Mouse (Mus musculus): Measurements from ENCODE around the gene Kcne3. TPM values are rescaled to one million over a fixed set of nuclear protein-coding genes. Genes with fewer than 3 reads are reported as not detected.

Kcne3 gene
- polyA plus RNA-seq (2012; rRNA removed): 220 and 227 TPM in 2 replicates

DNA sequence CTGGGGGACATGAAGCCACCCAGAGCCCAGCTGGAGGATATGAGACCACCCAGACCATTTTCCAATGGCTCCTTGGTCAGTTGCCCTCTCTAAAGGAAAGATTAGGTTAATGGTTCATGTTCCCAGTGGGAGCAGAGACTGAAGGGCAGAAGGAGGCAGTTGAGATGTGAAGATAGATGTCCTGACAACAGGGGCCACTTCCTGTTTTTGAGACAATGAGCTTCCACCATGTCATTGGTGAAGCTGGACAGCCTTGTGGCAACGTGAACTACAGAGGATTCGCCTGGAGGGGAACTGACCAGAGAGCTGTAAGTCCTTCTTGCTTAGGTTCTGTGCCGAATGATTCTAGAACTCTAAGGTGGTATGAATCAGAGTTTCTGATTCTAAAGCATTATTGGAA lies at the start of gene Kcne3:
Gene Kcne3 (plus strand): TSS at position 234 of the 400 bp plus-strand sequence.
- no peak for DNase-seq (ENCODE audit: low read depth, low spot score)
- WGBS: 82% methylated on average over 3 of the region's 3 CpGs

DNA sequence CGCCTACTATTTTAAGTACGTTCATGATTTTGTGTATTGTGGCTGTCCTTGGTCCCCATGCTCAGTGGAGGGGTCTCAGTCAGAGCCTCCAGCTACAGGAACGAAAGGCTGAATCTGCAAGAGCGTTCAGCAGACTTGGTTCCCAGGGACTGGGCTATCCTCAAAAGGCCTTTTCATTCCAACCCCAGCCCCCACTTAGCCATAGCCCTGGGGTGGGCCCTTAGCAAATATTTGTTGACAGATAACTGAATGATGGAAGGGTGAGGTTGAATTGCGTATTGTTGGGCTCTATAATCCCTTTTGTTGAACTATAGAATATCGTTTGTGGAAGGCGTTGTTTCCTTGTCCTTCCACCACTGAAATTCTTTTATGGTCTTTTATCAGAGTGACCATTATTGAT lies 49.8 kb upstream of the Kcne3 start:
- DNase-seq (ENCODE audit: low read depth, low spot score): no peak
- 40% methylated on average over 7 of the region's 7 CpGs for WGBS

DNA sequence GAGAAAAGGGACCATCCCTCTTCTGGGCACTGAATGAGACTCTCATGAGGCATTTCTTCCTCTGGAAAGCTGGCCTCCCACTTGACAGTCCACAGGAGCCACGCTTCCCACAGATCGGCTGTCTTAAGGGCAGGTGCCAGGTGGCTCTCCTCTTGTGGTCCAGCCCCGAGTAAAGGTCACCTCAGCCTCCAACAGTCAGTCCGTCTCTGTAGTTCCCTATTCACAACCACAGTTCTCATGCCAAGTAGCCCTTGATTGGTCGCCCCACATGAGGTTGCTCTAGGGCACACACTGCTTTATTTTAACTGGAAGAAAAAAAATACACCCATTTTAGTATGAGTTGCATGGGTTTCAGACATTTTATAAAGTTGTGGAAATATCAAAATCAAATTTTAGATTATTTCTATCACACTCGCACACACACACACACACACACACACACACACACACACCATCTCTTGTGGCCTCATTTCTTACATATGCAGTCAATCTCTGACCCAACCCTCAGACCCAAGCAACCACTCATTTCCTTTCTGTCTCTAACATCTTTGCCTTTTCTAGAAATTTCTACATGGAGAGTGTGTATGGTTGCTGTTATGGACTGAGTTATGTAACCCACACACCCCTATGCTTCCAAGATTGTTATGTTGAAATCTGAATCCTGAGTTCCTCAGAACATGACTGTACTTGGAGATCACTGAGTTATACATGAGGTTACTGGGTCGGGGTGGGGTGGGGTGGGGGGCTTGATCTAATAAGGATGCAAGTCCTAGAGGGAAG lies 47.9 kb upstream of the Kcne3 start:
- no peak for DNase-seq (ENCODE audit: low read depth, low spot score)
- WGBS: 41% methylated on average over 7 of the region's 7 CpGs

DNA sequence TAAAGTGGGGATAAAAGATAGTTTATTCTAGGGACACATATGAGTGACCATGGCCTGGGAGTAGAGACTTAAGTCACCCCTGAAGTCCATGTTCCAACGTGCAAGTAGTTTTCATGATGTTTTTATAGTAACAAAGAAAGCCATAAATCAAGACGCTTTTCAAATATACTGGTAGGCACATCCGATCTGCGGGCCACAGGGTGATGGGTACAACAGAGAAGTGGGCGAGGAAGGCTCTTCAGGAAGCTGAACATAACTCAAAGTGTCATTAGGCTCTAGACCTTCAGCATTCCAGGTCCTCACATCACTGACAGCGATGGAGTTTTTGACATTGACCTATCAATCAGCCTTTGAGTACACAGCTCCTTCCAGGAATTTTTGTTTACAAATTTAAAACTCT lies 45.7 kb upstream of the Kcne3 start:
- 36% methylated on average over 6 of the region's 6 CpGs for WGBS
- no peak for DNase-seq (ENCODE audit: low read depth, low spot score)

DNA sequence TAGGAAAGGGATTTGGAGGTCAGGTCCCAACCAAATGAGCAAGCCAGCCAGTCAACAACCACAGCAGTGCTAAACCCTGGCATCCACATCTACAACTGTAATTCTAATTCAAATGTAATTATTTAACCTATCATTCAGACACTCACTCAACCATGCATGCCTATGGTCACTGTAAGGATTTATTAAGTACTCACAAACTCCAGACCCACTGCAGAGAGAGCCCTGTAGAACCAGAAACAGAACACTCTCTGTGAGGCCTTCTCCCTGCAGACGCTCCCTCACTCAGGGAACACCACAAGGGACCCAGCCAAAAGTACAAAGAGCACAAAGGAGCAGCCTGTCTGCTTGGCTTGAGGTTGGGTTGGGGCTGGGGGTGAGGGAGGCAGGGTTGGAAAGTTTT lies 43.9 kb upstream of the Kcne3 start:
- no peak for DNase-seq (ENCODE audit: low read depth, low spot score)
- 38% methylated on average over 1 of the region's 1 CpGs for WGBS

DNA sequence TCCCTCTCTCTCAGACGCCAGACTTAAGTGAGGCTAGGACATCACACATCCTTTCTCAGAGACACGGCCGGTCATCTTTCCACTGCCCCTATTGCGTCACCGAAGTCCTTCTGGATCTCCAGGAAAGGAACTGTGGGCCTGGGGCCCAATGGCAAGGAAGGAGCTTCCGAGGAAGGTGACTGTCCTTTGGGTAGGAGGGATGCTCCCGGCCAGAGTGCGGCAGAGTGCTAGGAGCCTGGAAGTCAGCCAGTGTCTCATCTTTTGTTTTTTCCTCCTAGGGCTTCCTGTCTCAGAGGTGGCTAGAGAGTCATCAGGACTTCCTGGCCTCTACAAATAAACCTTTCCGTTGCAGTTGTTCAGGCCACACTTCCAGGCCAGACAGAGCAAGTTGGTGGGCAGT lies 39.3 kb upstream of the Kcne3 start:
- no peak for DNase-seq (ENCODE audit: low read depth, low spot score)
- 66% methylated on average over 9 of the region's 9 CpGs for WGBS

DNA sequence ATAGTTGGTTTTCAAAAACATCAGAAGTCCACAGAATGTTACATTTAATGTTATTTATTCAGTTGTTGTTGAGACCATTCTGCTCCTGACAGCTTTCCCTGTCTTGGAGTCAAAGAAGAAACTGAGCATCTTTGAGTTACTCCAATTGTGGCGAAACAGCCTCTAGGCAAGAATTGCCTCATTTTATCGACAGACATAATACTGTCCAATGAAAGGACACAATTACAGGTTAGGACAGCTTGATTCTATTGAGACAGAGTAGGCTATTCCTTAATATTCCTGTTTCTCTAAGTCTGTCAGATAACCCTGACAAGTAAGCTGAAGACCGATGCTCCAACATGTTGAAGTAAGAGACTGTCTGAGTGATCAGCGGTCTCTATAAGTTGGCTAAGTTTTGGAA lies 38.2 kb upstream of the Kcne3 start:
- 95% methylated on average over 4 of the region's 4 CpGs for WGBS
- DNase-seq (ENCODE audit: low read depth, low spot score): no peak

DNA sequence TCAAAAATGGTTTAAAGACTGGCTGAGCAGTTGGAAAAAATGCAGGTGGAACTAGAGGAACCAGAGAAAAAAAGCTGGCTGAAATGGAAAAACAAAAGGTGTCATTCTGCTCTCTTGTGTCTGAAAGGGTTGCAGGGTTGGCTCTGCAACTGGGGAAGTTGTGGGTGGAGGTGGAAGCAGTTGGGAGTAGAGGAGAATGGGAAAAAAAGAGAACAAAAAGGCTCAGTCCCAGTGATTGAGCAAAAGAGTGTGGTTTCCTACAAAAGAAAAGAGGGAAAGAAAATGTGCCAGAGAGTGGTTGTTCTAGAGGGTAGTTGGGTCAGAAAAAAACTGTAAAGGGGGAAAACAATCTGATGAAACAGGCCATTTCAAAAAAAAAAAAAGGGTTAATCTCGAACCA lies 35.7 kb upstream of the Kcne3 start:
- 74% methylated on average over 1 of the region's 1 CpGs for WGBS
- no peak for DNase-seq (ENCODE audit: low read depth, low spot score)

DNA sequence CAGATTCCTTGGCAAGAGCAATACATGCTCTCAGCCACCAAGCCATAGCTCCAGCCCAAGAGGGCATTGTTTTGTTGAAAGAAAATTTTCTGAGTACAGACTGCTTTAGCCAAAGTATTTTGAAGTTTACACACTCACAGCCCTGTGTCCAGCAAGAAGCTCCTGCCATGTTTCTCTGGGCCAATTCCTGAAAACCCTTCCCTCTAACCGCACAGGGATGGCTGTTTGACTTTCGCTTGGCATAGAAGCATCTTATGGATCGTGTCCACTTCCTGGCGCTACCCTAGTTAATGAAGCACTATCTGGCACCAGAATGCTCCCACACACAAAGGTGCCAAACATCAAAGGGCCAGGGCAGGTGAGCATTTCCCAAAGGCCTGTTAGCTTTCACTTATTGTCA lies 27.7 kb upstream of the Kcne3 start:
- WGBS: 37% methylated on average over 4 of the region's 4 CpGs
- DNase-seq (ENCODE audit: low read depth, low spot score): no peak

DNA sequence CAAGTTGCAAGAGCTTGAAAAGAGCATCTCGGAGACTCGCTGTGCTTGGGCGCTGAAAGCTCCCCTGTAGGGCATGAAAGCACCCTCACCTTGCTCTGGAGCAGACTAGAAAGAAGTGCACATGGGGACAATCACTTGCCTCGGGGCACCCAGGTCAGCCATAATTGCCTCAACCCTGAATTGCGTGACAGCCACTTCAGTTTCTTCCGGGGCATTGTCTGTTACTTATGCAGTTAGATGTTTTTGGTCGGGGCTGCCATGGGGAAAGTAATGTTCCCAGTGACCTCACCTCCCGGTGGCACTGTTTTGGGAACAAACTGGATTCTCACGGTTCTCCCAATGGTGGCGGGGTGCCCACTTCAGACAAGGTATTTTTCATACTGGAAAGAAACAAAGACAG lies 26.2 kb upstream of the Kcne3 start:
- WGBS: 49% methylated on average over 10 of the region's 10 CpGs
- no peak for DNase-seq (ENCODE audit: low read depth, low spot score)

DNA sequence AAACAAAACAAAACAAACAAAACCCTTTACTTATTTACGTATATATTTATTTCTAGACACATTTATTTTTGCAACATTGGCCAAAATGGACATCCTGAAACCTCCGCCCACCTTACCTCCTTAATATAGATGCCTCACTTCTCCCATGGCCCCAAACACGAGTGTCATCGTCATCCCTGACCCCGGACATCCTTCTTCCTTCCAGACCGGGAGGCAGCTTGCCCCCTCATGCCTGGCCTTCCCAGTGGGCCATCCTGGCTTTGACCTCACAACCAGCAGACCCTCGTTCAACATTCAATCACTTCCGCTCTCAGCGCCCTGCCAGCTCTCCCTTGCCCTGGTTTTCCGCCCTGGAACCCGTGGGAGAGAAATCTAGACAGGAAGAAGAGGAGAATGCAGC lies 25.7 kb upstream of the Kcne3 start:
- no peak for DNase-seq (ENCODE audit: low read depth, low spot score)
- 87% methylated on average over 11 of the region's 11 CpGs for WGBS

DNA sequence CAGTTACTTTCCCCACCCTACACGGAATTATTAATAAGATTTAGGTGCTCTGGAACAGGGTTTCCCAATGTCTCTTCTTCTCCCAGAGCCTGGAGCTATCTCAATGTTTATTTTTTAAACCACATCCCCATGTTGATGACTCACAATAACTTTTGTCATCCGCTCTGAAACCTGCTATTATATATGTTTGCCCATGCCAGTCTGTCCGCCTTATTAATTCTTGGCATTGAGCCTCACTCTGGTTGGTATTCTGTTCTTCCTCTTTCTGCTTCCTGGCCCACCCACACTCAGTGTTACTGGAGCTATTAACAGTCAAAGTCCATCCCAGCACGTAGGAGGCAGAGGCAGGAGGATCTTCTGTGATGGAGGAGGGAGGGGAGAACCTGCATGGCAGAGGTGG lies 18.6 kb upstream of the Kcne3 start:
- DNase-seq (ENCODE audit: low read depth, low spot score): no peak
- WGBS: 30% methylated on average over 4 of the region's 4 CpGs

DNA sequence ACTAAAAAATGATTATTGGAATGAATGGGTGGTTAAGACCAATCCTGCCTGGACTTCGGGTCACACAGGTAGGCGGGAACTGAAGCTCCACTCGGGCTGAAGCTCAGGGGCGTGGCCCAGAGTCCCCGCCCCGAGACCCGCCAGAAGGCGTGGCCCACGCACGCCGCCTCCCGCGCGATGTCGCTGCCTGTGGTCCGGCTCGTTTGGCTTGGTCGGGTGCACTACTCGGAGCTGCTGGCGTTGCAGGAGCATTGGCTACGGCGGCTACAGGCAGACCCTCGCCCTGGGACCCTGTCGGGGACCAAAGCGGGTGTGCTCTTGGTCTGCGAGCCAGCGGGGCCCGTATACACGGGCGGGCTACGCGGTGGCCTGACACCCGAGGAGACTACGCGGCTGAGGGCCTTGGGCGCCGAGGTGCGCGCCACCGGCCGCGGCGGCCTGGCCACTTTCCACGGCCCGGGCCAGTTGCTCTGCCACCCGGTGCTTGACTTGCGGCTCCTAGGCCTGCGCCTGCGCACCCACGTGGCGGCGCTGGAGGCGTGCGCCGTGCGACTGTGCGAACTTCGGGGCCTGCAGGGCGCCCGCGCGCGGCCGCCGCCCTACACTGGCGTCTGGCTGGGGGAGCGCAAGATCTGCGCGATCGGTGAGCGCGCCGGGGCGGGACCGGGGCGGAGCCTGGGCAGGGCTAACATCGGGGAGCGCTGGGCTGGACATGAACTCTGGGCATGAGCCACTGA lies 17.0 kb upstream of the Kcne3 start, which contains the start of gene Lipt2:
Gene Lipt2 (plus strand): TSS at position 173 of the 737 bp plus-strand sequence.
- under 1% methylated on average over 78 of the region's 78 CpGs for WGBS
- DNase-seq (ENCODE audit: low read depth, low spot score): no peak

DNA sequence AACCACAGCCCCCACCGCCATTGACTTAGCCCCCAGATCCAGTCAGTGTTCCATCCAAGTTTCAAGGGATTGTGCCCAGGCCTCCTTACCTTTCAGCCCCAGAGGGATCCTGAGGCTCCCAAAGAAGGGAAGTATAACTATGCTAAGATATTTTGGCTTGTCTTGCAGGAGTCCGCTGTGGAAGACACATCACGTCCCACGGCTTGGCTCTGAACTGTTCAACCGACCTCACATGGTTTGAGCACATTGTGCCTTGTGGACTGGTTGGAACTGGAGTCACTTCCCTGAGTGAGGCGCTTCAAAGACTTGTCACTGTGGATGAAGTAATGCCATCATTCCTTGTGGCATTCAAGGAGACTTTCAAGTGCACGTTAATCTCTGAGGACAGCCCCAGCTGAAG lies 16.3 kb upstream of the Kcne3 start:
- 27% methylated on average over 7 of the region's 7 CpGs for WGBS
- DNase-seq (ENCODE audit: low read depth, low spot score): no peak

DNA sequence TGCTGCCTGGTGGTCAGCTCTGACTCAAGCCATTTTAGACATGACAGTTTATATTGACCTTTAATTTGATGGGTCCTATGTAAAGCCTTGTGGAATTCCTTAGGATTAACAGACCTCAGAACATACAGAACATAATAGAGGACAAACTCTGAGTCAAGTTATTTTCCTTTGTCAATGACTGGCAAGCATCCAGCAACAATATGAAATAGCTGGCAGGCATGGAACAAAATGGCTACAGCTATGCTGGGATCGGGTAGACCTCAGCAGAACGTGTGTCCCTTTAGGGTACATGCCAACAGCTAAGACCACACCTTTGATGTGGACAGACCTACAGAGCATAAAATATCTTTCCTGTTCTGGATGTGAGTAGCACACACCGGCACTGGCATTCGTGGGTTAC lies 12.8 kb upstream of the Kcne3 start:
- 34% methylated on average over 4 of the region's 4 CpGs for WGBS
- no peak for DNase-seq (ENCODE audit: low read depth, low spot score)

DNA sequence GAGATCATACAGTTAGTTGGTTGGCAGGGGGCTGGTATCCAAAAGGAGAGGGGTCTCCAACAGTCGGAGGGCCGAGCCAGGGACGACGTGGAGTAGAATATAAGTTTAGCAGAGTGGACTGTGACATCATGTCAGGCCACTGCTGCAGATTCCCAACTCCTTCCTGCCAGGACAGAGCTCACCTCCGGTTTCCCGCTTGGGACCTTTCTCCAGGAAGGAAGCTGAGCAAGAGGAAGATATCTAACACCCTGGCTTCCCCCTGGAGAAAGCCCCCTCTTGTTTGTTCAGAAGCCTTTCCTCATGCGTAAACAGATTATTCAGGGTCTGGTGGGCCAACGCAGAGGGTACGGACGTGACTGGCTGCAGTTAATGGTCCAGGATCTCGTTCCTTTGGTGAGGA lies 7.6 kb upstream of the Kcne3 start:
- no peak for DNase-seq (ENCODE audit: low read depth, low spot score)
- WGBS: 84% methylated on average over 11 of the region's 11 CpGs

DNA sequence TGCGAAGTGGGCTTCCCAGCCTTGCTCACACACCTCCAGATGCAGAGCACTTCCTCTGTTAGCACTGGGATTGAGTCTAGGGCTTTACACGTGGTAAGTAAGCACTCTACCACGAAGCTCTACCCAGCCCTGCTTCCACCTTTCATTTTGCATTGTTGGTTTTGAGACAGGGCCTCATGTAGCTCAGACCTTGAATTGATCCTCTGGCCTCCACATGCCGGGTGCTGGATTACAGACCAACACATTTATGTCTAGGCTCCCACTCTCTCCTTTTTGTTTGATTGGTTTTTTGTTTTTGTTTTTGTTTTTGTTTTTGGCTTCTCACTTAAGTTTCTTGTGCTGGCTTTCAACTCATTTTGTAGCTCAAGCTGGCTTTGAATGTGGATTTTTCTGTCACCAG lies 5.5 kb upstream of the Kcne3 start:
- WGBS: 66% methylated on average over 4 of the region's 4 CpGs
- no peak for DNase-seq (ENCODE audit: low read depth, low spot score)

DNA sequence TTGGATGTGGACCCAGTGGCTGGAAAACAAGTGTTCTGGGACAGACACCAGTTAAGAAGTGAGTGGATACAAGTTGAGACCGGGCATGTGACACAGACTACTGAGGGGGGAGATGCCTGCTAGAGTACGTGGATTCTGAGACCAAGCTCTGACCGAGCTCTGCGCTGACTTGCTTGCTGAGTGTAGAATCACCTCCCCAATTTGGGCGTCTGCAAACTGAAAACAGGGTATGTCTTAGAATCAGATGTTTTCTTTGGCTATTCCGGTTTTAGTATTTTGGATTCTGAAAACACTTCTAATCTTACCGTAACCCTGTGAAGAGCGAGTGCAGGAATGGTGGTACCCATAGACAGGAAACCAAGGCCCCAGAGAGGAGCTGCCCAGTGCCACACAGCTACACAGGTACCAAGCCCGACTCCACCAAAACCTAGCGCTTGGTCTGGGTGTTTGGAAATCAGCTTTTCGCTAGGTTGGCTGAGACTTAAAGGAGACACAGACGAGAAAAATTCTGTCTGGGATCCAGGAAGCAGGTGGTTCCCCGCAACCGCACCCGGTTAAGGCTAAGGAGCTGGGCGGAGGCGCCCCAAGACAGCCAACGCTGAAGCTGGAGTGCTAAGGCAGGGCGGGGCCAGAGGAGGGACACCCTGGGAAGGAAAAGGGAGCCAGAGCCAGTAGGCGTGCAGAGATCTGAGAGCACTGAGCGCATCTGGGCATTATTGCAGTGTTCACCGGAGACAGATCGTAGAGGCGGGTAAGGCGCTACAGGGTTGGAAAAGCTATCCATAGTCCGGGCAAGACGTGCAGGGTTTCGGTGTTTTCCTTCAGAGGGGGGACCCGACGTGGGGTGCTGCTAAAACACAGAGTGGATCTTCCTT lies 2.0 kb downstream of the Kcne3 start:
- DNase-seq (ENCODE audit: low read depth, low spot score): no peak
- WGBS: 4% methylated on average over 30 of the region's 30 CpGs

DNA sequence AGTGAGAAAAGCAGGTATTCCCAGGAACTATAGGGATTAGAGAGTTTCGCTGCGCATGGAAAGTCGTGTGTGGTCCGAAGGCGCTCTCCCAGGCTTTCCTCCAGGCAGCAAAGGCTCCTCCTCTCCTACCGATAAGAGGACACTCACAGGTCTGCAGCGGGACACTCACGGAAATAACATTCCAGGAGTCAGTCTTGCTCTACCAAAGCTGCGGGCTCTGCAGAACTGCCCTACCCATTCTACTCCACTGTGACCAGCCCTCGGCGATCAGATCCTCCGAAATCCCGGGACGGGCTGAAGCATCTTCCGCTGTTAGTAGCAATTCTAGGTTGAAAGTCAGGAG lies 2.6 kb downstream of the Kcne3 start:
- WGBS: under 1% methylated on average over 15 of the region's 15 CpGs
- DNase-seq (ENCODE audit: low read depth, low spot score): no peak

DNA sequence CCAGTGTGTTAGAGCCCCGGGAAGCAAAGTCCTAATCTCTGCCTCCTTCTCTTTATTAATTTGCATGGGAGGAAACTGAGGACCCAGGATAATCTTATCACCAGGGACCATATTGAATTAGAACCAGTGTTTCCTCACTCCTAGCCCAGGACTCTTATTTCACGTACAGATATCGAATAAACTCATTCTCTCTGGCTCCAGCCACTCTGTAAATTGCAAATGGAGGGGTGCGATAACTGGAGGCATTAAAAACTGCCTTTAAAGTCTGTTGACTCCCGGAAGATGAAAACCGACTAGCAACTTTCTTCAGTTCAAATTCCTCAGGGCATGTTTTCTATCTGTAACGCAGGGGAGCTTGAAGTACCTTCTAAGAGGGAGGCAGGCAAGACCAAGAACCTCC lies 3.1 kb downstream of the Kcne3 start:
- no peak for DNase-seq (ENCODE audit: low read depth, low spot score)
- WGBS: 25% methylated on average over 7 of the region's 7 CpGs
